Mouse (Mus musculus) pancreas, adult 10 weeks (tissue): ENCODE measurements around the gene Fzr1. TPM values are rescaled to one million over a fixed set of nuclear protein-coding genes. Genes with fewer than 3 reads are reported as not detected.

ENCODE experiments used
- polyA plus RNA-seq: library from polyadenylated mRNA; stranded (reverse); fragments of 350-450 nt; fragmentation: Illumina TruSeq; extraction: RNeasy Lipid Tissue Mini Kit (QIAGEN cat#74804); gene quantifications from one replicate; pipeline ENCODE4 v1.2.3, GENCODE M21; 2015; ENCODE audit warnings: low read depth, low replicate concordance; ENCODE audit not compliant: insufficient read depth

Gene Fzr1
- polyA plus RNA-seq = 5.1 TPM

GRCm38 (mm10) chr10:81377793-81378552 is at the start of gene Fzr1:
Gene Fzr1 (minus strand): TSS chr10:81378516.

GRCm38 (mm10) chr10:81392781-81393185 is 14.5 kb upstream of the Fzr1 start, which contains the start of gene Smim24:
Gene Smim24 (plus strand): TSS chr10:81393051.

GRCm38 (mm10) chr10:81388505-81389055 is 10.3 kb upstream of the Fzr1 start, which contains the start of gene Gm48552:
Gene Gm48552 (plus strand): TSS chr10:81389005.

GRCm38 (mm10) chr10:81383802-81384604 is 5.7 kb upstream of the Fzr1 start, which contains the start of the genes Dohh and Gm48551:
Gene Dohh (plus strand): TSS chr10:81384428.
Gene Gm48551 (plus strand): TSS chr10:81384466.

DNA sequence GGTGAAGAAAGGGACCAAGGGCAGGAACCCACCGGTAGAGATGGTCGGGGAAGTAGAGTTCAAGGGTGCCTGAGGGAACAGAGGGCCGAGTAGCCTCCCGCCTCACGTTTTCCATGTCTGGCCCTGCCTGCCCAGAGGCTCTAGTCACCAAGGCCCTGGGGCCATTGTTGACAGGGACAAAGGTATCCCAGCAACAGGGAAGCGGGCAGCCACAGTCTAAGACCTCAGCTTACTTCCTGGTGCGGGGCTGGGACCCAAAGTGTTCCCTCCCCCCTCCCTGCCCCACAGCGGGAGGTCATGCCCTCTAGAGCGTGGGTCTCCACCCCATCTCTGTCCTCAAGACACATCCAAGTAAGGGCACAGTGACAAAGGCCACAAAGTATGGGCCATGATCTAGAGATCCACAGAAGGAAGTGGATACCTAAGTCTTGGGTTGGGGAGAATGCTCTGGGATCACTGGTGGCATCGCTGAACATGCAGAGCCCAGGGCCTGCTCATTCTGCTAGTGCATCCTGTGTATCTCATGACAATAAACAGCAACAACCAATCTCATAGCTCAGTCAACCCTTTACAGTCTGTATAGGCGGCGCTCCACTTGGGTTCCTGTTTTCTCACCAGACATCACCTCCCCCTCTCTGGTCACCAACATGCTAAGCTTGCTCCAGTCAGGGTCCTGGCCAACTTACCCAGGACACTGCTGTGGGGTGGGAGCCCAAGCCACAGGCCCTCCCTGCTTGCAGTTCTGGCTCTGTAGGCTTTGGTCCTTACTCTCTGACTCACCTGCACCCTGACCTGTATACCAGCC is 12.4 kb downstream of the Fzr1 start, which contains the start of gene 4930404N11Rik:
Gene 4930404N11Rik, minus strand, starts transcription at position 145 of the 805 bp plus-strand sequence.

DNA sequence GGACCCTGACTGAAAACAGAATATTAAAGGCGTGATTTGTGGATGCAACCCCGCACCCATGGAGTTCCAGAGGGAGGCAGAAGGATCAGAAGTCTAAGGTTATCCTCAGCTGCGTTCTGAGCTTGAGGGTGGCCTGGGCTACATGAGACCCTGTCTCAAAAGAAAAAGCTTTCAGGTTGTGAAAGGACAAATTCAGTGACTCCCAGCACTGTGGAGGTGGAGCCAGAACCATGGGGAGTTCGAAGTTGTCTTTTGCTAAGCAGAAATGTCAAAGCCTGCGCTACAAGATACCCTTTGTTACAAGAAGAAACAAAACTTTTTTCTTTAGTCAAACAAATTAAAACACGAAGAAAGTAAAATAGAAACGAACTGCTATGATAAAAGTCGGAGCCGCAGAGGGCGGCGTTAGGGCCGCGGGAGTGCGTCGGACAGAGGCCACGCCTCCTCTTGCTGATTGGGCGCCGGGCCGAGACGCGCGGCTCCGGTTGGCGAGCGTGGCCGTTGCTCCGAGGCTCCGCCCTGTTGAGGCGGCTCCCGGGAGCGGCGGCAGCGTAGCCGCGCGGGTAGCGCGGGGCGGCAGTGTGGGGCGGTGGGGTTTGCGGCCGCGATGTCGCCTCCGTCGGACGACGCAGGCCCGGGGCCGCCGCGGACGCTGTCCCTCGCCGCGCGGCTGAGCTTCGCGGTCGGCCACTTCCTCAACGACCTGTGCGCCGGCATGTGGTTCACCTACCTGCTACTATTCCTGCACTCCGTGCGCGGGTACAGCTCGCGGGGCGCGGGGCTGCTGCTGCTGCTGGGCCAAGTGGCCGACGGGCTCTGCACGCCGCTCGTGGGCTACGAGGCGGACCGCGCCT is 21.1 kb downstream of the Fzr1 start, which contains the start of gene Mfsd12:
Gene Mfsd12, plus strand, starts transcription at position 501 of the 854 bp plus-strand sequence.

DNA sequence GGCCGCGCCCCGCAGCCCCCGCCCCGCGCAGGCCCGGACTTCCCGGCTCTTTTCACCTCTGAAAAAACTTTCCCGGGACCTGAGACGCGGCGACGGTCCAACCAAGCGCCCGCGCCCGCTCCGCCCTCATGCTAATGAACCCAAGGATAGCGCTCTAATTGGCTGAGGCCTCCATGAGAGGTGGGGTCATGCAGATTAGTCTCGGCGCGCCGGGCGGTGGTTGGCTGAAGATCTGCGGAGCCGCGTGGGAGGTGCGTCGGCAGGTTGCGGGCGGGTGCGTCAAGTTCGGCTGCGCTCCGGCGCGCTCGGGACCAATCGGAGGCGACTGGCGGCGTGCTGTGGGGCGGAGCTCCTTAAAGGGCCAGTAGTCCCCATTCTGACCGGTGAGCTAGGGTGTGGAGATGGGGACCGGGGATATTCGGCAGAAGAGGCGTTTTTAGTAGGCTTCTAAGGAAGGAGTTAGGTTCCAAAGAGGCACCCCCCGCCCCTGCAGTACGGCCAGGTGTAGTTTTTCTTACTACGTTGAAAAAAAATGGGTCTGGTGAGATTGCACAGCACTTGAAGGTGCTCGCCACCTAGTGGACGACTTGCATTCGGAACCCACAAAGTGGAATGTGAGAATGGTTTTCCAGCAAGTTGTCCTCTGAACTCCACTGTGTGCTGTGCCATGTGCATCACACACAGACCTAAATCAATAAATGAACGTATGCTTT is 27.8 kb downstream of the Fzr1 start, which contains the start of gene Hmg20b:
Gene Hmg20b, minus strand, starts transcription at position 130 of the 713 bp plus-strand sequence.

GRCm38 (mm10) chr10:81342686-81343505 is 35.4 kb downstream of the Fzr1 start, which contains the start of gene Gipc3:
Gene Gipc3 (minus strand): TSS chr10:81343266.

GRCm38 (mm10) chr10:81328386-81328785 is 49.9 kb downstream of the Fzr1 start, which contains the start of gene Tbxa2r:
Gene Tbxa2r (plus strand): TSS chr10:81328731.

GRCm38 (mm10) chr10:81320550-81321347 is 57.6 kb downstream of the Fzr1 start, which contains the start of gene Cactin:
Gene Cactin (plus strand): TSS chr10:81321103.

Other genes starting within 250 kb of the Fzr1 start
- 5.4 TPM for gene Zbtb7a, start 243.3 kb downstream of the Fzr1 start, polyA plus RNA-seq
- 7.3 TPM for gene Pias4, start 210.6 kb downstream of the Fzr1 start, polyA plus RNA-seq
- 283 TPM for gene Eef2, start 201.9 kb downstream of the Fzr1 start, polyA plus RNA-seq
- gene Dapk3, start 195.5 kb downstream of the Fzr1 start, polyA plus RNA-seq = 9.3 TPM
- not detected for gene 4930442H23Rik, start 194.7 kb downstream of the Fzr1 start, polyA plus RNA-seq
- not detected for gene Nmrk2, start 176.5 kb downstream of the Fzr1 start, polyA plus RNA-seq
- gene Atcay, start 147.7 kb downstream of the Fzr1 start, polyA plus RNA-seq = 0.20 TPM
- gene Zfr2, start 145.4 kb downstream of the Fzr1 start, polyA plus RNA-seq = 3.4 TPM
- gene Matk, start 125.6 kb downstream of the Fzr1 start, polyA plus RNA-seq = not detected
- gene Mrpl54, start 111.6 kb downstream of the Fzr1 start, polyA plus RNA-seq = 21.2 TPM
- gene Apba3, start 111.6 kb downstream of the Fzr1 start, polyA plus RNA-seq = 30.7 TPM
- gene Tjp3, start 86.9 kb downstream of the Fzr1 start, polyA plus RNA-seq = 3.9 TPM
- gene Pip5k1c, start 85.6 kb downstream of the Fzr1 start, polyA plus RNA-seq = 15.5 TPM
- 7.9 TPM for gene Cactin, start 57.4 kb downstream of the Fzr1 start, polyA plus RNA-seq
- gene Tbxa2r, start 49.8 kb downstream of the Fzr1 start, polyA plus RNA-seq = 3.4 TPM
- 1.4 TPM for gene Gipc3, start 35.2 kb downstream of the Fzr1 start, polyA plus RNA-seq
- gene Hmg20b, start 28.0 kb downstream of the Fzr1 start, polyA plus RNA-seq = 22.8 TPM
- gene Mfsd12, start 21.0 kb downstream of the Fzr1 start, polyA plus RNA-seq = 1.9 TPM
- not detected for gene 4930404N11Rik, start 12.7 kb downstream of the Fzr1 start, polyA plus RNA-seq
- 9.1 TPM for gene Dohh, start 5.9 kb upstream of the Fzr1 start, polyA plus RNA-seq
- 2.6 TPM for gene Gm48551, start 6.0 kb upstream of the Fzr1 start, polyA plus RNA-seq
- gene Gm48552, start 10.5 kb upstream of the Fzr1 start, polyA plus RNA-seq = 3.4 TPM
- gene Smim24, start 14.5 kb upstream of the Fzr1 start, polyA plus RNA-seq = 23.5 TPM
- gene Nfic, start 77.1 kb upstream of the Fzr1 start, polyA plus RNA-seq = 11.0 TPM
- 0.76 TPM for gene Celf5, start 104.2 kb upstream of the Fzr1 start, polyA plus RNA-seq
- gene Ncln, start 117.9 kb upstream of the Fzr1 start, polyA plus RNA-seq = 25.2 TPM
- gene S1pr4, start 121.6 kb upstream of the Fzr1 start, polyA plus RNA-seq = 1.3 TPM
- gene Gna15, start 145.7 kb upstream of the Fzr1 start, polyA plus RNA-seq = not detected
- gene Gna11, start 166.7 kb upstream of the Fzr1 start, polyA plus RNA-seq = 17.4 TPM
- gene Aes, start 181.0 kb upstream of the Fzr1 start, polyA plus RNA-seq = 218 TPM
- 44.6 TPM for gene Tle2, start 196.0 kb upstream of the Fzr1 start, polyA plus RNA-seq
- 236 TPM for gene Tle6, start 222.6 kb upstream of the Fzr1 start, polyA plus RNA-seq
- gene BC025920, start 227.8 kb upstream of the Fzr1 start, polyA plus RNA-seq = 0.87 TPM
- gene Sirt6, start 249.3 kb upstream of the Fzr1 start, polyA plus RNA-seq = 5.6 TPM